Mouse (Mus musculus): ENCODE data around the gene Vgll4. TPM values are rescaled to one million over a fixed set of nuclear protein-coding genes. Genes with fewer than 3 reads are reported as not detected.

Vgll4 gene
- polyA plus RNA-seq, 1 experiment, result 36.4 TPM

DNA sequence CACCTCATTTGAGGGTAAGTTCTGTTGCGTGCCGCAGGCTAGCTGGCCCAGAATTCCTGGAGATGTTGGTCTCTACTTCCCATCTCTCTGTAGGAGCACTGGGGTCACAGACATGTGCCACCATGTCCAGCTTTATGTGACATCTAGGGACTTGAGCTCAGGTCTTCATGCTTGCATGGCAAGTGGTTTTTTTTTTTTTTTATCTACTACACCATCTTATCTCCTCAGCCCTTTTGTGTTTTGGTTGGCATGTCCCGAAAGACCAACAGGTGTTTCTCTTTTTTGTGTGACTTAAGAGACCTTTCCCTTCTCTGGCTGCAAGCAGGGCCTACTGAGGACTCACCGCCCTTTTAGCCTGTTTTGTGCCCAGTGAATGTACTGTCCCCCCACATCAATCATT is 113.3 kb downstream of the Vgll4 start:
- Histone ChIP-seq H3K4me1 (ENCODE audit: control insufficient read depth, insufficient read depth, low read length) (peaks cover 9% of the 10 kb centered on the region), H3K27ac (ENCODE audit: insufficient read depth, low read length) (no peak overlapping the region), H3K4me3 (ENCODE audit: insufficient read depth, low read length) (no peak overlapping the region)
- TF ChIP-seq CTCF (IDR thresholded peaks at IDR 0.05; ENCODE audit: borderline replicate concordance, insufficient read depth, low read length) (no peak), POLR2A (IDR thresholded peaks at IDR 0.05; ENCODE audit: low read depth, low read length) (no peak)

GRCm38 (mm10) chr6:114855644-114856043 is 114.2 kb downstream of the Vgll4 start:
- H3K27ac ChIP-seq (ENCODE audit: insufficient read depth, low read length), result no peak overlapping the region
- TF ChIP-seq POLR2A (IDR thresholded peaks at IDR 0.05; ENCODE audit: low read depth, low read length), result no peak
- TF ChIP-seq CTCF (IDR thresholded peaks at IDR 0.05; ENCODE audit: borderline replicate concordance, insufficient read depth, low read length), result no peak
- no peak overlapping the region for H3K4me3 ChIP-seq (ENCODE audit: insufficient read depth, low read length)
- H3K4me1 ChIP-seq (ENCODE audit: control insufficient read depth, insufficient read depth, low read length), result 0 out of 2 replicates have a peak, but pooled peaks cover 4% of the 10 kb centered on the region

- Histone ChIP-seq H3K4me1 (ENCODE audit: control insufficient read depth, insufficient read depth, low read length) (0 out of 2 replicates have a peak, but pooled peaks cover 2% of the 10 kb centered on the region), H3K4me3 (ENCODE audit: insufficient read depth, low read length) (no peak overlapping the region), H3K27ac (ENCODE audit: insufficient read depth, low read length) (no peak overlapping the region)
- no peak for TF ChIP-seq CTCF (IDR thresholded peaks at IDR 0.05; ENCODE audit: borderline replicate concordance, insufficient read depth, low read length)
Measured at GRCm38 (mm10) chr6:114854368-114854767, 115.4 kb downstream of the Vgll4 start.

DNA sequence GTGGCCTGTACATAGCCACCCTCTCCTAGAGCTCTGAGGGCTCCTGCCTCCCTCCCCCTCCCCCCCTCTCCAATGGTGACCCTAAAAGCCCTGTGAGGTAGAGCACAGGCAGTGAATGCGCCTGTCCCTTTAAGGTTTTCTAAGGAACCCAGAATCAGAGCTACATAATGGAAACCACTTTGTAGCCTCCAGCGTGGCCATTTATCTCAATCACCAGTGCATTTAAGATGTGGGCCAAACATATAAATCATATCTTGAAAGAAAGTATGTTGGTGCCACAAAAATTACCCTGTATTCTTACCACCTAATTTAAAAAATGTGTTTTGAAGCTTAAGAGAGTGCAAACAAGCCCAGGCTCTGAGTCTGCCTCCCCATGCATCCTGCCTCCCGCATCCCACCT is 117.1 kb downstream of the Vgll4 start:
- no peak overlapping the region for H3K27ac ChIP-seq (ENCODE audit: insufficient read depth, low read length)
- no peak overlapping the region for H3K4me3 ChIP-seq (ENCODE audit: insufficient read depth, low read length)
- H3K4me1 ChIP-seq (ENCODE audit: control insufficient read depth, insufficient read depth, low read length), result 0 out of 2 replicates have a peak, but pooled peaks cover 2% of the 10 kb centered on the region
- no peak for TF ChIP-seq POLR2A (IDR thresholded peaks at IDR 0.05; ENCODE audit: low read depth, low read length)
- no peak for TF ChIP-seq CTCF (IDR thresholded peaks at IDR 0.05; ENCODE audit: borderline replicate concordance, insufficient read depth, low read length)

DNA sequence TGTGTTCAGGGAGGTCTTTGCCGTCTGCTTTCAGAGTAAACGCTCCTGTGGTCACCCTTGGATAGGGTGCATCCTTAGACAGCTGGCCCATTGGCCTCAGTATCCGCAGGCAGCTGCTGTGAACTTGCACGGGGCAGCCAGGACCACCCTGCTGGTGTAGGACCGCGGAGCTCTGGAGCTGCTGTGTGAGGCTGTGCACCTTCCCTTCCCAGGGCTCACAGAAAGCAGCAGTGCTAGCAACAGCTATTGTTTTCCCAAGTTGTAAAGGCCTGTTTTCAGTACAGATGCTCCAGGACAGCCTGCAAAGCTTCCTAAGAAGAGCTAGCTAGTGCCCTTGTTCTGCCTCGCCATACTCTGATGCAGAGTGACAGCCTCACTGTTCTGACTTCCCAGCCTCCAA is 118.1 kb downstream of the Vgll4 start:
- no peak for TF ChIP-seq CTCF (IDR thresholded peaks at IDR 0.05; ENCODE audit: borderline replicate concordance, insufficient read depth, low read length)
- TF ChIP-seq POLR2A (IDR thresholded peaks at IDR 0.05; ENCODE audit: low read depth, low read length), result no peak
- Histone ChIP-seq H3K27ac (ENCODE audit: insufficient read depth, low read length) (no peak overlapping the region), H3K4me3 (ENCODE audit: insufficient read depth, low read length) (no peak overlapping the region), H3K4me1 (ENCODE audit: control insufficient read depth, insufficient read depth, low read length) (0 out of 2 replicates have a peak, but pooled peaks cover 2% of the 10 kb centered on the region)

- no peak overlapping the region for H3K4me3 ChIP-seq (ENCODE audit: insufficient read depth, low read length)
- TF ChIP-seq CTCF (IDR thresholded peaks at IDR 0.05; ENCODE audit: borderline replicate concordance, insufficient read depth, low read length), result no peak
- TF ChIP-seq POLR2A (IDR thresholded peaks at IDR 0.05; ENCODE audit: low read depth, low read length), result no peak
- H3K27ac ChIP-seq (ENCODE audit: insufficient read depth, low read length), result no peak overlapping the region
- H3K4me1 ChIP-seq (ENCODE audit: control insufficient read depth, insufficient read depth, low read length), result 0 out of 2 replicates have a peak, but pooled peaks cover 2% of the 10 kb centered on the region
Measured at GRCm38 (mm10) chr6:114849787-114850186, 120.0 kb downstream of the Vgll4 start.

DNA sequence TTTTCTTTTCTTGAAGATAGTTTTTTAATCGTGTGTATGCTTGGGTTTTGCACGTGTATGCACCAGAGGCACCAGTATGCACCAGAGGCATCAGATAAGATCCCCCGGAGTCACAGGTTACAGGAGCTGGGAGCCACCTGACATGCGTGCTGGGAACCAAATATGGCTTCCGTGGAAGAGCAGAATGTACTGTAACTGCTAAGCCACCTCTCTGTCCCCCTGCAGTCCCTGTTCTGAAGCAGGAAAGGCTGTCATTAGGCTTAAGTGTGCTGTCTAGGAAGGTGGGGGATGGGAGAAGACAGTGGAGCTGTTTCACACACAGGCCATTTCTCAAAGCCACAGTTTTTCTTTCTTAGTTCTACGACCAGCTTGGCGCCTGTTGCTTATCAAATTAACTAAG is 121.0 kb downstream of the Vgll4 start:
- no peak overlapping the region for H3K27ac ChIP-seq (ENCODE audit: insufficient read depth, low read length)

GRCm38 (mm10) chr6:114847582-114848174 is 122.1 kb downstream of the Vgll4 start:
- no peak overlapping the region for H3K27ac ChIP-seq (ENCODE audit: insufficient read depth, low read length)
- TF ChIP-seq POLR2A (IDR thresholded peaks at IDR 0.05; ENCODE audit: low read depth, low read length), result no peak
- TF ChIP-seq CTCF (IDR thresholded peaks at IDR 0.05; ENCODE audit: borderline replicate concordance, insufficient read depth, low read length), result no peak
- no peaks in the 10 kb centered on the region for H3K4me1 ChIP-seq (ENCODE audit: control insufficient read depth, insufficient read depth, low read length)
- H3K4me3 ChIP-seq (ENCODE audit: insufficient read depth, low read length), result no peak overlapping the region

More for the DNA sequence above, 121.0 kb downstream of the Vgll4 start:
- TF ChIP-seq CTCF (IDR thresholded peaks at IDR 0.05; ENCODE audit: borderline replicate concordance, insufficient read depth, low read length) (no peak), POLR2A (IDR thresholded peaks at IDR 0.05; ENCODE audit: low read depth, low read length) (no peak)
- Histone ChIP-seq H3K4me3 (ENCODE audit: insufficient read depth, low read length) (no peak overlapping the region), H3K4me1 (ENCODE audit: control insufficient read depth, insufficient read depth, low read length) (no peaks in the 10 kb centered on the region)

DNA sequence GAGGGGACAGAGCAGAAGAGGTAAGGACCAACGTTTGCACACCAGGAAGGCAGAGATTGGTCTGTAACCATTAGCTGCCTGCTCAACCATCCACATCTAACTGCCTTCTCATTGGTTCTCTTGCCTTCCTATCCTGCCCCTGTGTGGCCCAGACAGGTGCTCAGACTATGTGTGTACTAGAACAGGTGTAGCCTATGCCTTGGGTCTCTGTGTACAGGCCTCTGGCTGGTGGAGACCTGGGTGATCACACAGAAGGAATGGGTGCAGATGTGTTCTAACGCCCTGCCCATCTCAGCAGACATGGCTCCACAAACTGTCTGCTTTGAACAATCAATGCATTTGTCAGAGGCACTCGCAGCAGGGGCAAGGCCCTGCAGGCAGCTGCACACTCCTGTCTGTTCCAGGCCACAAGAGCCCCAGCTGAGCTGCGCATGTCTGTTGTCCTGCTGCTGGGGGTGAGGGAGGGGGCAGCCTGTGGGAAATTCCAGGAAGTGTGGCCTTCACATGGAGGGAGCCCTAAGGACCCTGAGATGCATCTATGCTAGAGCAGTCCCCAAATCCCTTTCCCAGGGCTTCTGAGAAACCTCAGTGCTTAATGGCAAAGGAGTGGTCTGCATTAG is 123.5 kb downstream of the Vgll4 start:
- no peak overlapping the region for H3K4me3 ChIP-seq (ENCODE audit: insufficient read depth, low read length)
- no peak overlapping the region for H3K27ac ChIP-seq (ENCODE audit: insufficient read depth, low read length)
- no peaks in the 10 kb centered on the region for H3K4me1 ChIP-seq (ENCODE audit: control insufficient read depth, insufficient read depth, low read length)
- no peak for TF ChIP-seq POLR2A (IDR thresholded peaks at IDR 0.05; ENCODE audit: low read depth, low read length)

DNA sequence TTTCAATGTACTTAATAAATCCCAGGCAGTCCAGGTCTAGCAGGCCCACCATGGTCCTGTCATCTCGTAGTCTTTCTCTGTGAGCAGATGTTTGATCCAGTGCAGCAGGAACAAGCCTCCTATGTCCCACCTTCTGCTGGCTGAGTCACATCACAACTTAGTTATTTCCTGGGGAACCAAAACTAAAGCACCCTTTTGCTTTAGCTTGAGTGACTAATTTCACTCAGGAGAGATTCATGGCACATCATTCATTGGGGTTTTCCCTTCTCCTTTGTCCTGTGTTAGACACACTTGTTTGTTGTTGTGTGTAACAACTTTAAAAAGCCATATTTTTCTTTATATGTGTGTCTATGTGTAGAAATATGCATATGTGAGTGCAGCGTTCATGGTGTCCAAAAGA is 126.9 kb downstream of the Vgll4 start:
- Histone ChIP-seq H3K4me1 (ENCODE audit: control insufficient read depth, insufficient read depth, low read length) (peaks cover 2% of the 10 kb centered on the region; the same call in 1 of the 2 replicates), H3K27ac (ENCODE audit: insufficient read depth, low read length) (no peak overlapping the region), H3K4me3 (ENCODE audit: insufficient read depth, low read length) (no peak overlapping the region)
- TF ChIP-seq POLR2A (IDR thresholded peaks at IDR 0.05; ENCODE audit: low read depth, low read length) (no peak), CTCF (IDR thresholded peaks at IDR 0.05; ENCODE audit: borderline replicate concordance, insufficient read depth, low read length) (no peak)
